Mouse (Mus musculus): Measurements from ENCODE around the gene Sh3d19.

The Sh3d19 gene

GRCm38 (mm10) chr3:85970742-85971598 is at the start of gene Sh3d19:
Gene Sh3d19 (plus strand): TSS chr3:85971109.
- DNase-seq (ENCODE audit: low read depth, low spot score): peak; percentile 89

- DNase-seq (ENCODE audit: low read depth, low spot score): no peak
These were observed 48.6 kb upstream of the Sh3d19 start for GRCm38 (mm10) chr3:85922331-85922730.

- no peak for DNase-seq (ENCODE audit: low read depth, low spot score)
These were observed 47.6 kb upstream of the Sh3d19 start for GRCm38 (mm10) chr3:85923343-85923742.

- DNase-seq (ENCODE audit: low read depth, low spot score): peak; percentile 92
These were observed 46.7 kb upstream of the Sh3d19 start for GRCm38 (mm10) chr3:85923954-85924945.

GRCm38 (mm10) chr3:85927296-85927695 is 43.6 kb upstream of the Sh3d19 start:
- DNase-seq (ENCODE audit: low read depth, low spot score): no peak

GRCm38 (mm10) chr3:85928140-85928611 is 42.7 kb upstream of the Sh3d19 start:
- peak; percentile 94 for DNase-seq (ENCODE audit: low read depth, low spot score)

GRCm38 (mm10) chr3:85929711-85930110 is 41.2 kb upstream of the Sh3d19 start:
- no peak for DNase-seq (ENCODE audit: low read depth, low spot score)

- DNase-seq (ENCODE audit: low read depth, low spot score): no peak
These were observed 40.1 kb upstream of the Sh3d19 start for GRCm38 (mm10) chr3:85930671-85931255.

GRCm38 (mm10) chr3:85931859-85932258 is 39.0 kb upstream of the Sh3d19 start:
- DNase-seq (ENCODE audit: low read depth, low spot score): no peak

- DNase-seq (ENCODE audit: low read depth, low spot score): no peak
These were observed 37.3 kb upstream of the Sh3d19 start for GRCm38 (mm10) chr3:85933586-85933985.

GRCm38 (mm10) chr3:85950914-85951313 is 20.0 kb upstream of the Sh3d19 start:
- DNase-seq (ENCODE audit: low read depth, low spot score): no peak

- no peak for DNase-seq (ENCODE audit: low read depth, low spot score)
These were observed 18.1 kb upstream of the Sh3d19 start for GRCm38 (mm10) chr3:85952696-85953283.

GRCm38 (mm10) chr3:85955269-85955668 is 15.6 kb upstream of the Sh3d19 start:
- no peak for DNase-seq (ENCODE audit: low read depth, low spot score)

GRCm38 (mm10) chr3:85955704-85956103 is 15.2 kb upstream of the Sh3d19 start:
- DNase-seq (ENCODE audit: low read depth, low spot score): no peak

- DNase-seq (ENCODE audit: low read depth, low spot score): no peak
These were observed 11.2 kb upstream of the Sh3d19 start for GRCm38 (mm10) chr3:85959669-85960068.

GRCm38 (mm10) chr3:85961134-85961533 is 9.8 kb upstream of the Sh3d19 start:
- DNase-seq (ENCODE audit: low read depth, low spot score): peak; percentile 35

GRCm38 (mm10) chr3:85965479-85965878 is 5.4 kb upstream of the Sh3d19 start:
- no peak for DNase-seq (ENCODE audit: low read depth, low spot score)

- no peak for DNase-seq (ENCODE audit: low read depth, low spot score)
These were observed 1.9 kb upstream of the Sh3d19 start for GRCm38 (mm10) chr3:85969040-85969439.

GRCm38 (mm10) chr3:85971599-85971975 is 678 bp downstream of the Sh3d19 start:
- DNase-seq (ENCODE audit: low read depth, low spot score): no peak

- no peak for DNase-seq (ENCODE audit: low read depth, low spot score)
These were observed 2.6 kb downstream of the Sh3d19 start for GRCm38 (mm10) chr3:85973376-85974140.

GRCm38 (mm10) chr3:85974451-85974850 is 3.5 kb downstream of the Sh3d19 start:
- peak; percentile 23 for DNase-seq (ENCODE audit: low read depth, low spot score)

Measured in brain, adult 2 months (tissue).